Mouse (Mus musculus) G1E (cell line): Measurements from ENCODE around the gene Kif28.

ENCODE experiments used
- CTCF ChIP-seq: IDR thresholded peaks from 2 replicates; pipeline ENCODE4 v1.5.1; 2012; ENCODE audit warnings: low read depth, low read length, inconsistent platforms, mixed read lengths
- GATA2 ChIP-seq: IDR thresholded peaks from 2 replicates; pipeline ENCODE4 v1.6.1; 2012; ENCODE audit warnings: low read depth, low read length, inconsistent platforms, borderline replicate concordance
- POLR2AphosphoS5 ChIP-seq: IDR thresholded peaks from 2 replicates; pipeline ENCODE4 v1.6.1; 2012; ENCODE audit warnings: low read depth, low read length, inconsistent platforms; ENCODE audit not compliant: insufficient replicate concordance
- TAL1 ChIP-seq: conservative IDR thresholded peaks from 2 replicates; pipeline ENCODE4 v1.6.1; 2012; ENCODE audit warnings: low read depth, low read length, inconsistent platforms, mixed read lengths

GRCm38 (mm10) chr1:179687966-179688365 lies 57.1 kb downstream of the Kif28 start:
- no peak for TF ChIP-seq GATA2
- no peak for TF ChIP-seq CTCF
- no peak for TF ChIP-seq TAL1
- no peak for TF ChIP-seq POLR2AphosphoS5
